Mouse (Mus musculus): ENCODE measurements around the gene Tnfsf10. TPM values are rescaled to one million over a fixed set of nuclear protein-coding genes. Genes with fewer than 3 reads are reported as not detected.

Tnfsf10 gene
- total RNA-seq, 2 experiments from 2014 or later = 3.7 to 15.2 TPM

GRCm38 (mm10) chr3:27348462-27348861, 31.6 kb downstream of the Tnfsf10 start:
- TF ChIP-seq CTCF (IDR thresholded peaks at IDR 0.05) = no peak
- no peak for DNase-seq
- H3K4me3 ChIP-seq = no peak overlapping the region
- intact Hi-C loops (cut with DNase I) = loop anchor here (10.0 kb wide), 1 partner anchor 116 kb away; no protein-coding TSS in a partner anchor
- no peak overlapping the region for H3K27ac ChIP-seq

- no peak for DNase-seq
- no peak for TF ChIP-seq CTCF (IDR thresholded peaks at IDR 0.05)
- intact Hi-C loops (cut with DNase I) = no loop called here
- H3K27ac ChIP-seq = no peak overlapping the region
- H3K4me3 ChIP-seq = no peak overlapping the region
Observed at GRCm38 (mm10) chr3:27351105-27351504, 34.3 kb downstream of the Tnfsf10 start.

GRCm38 (mm10) chr3:27359100-27359720, 42.4 kb downstream of the Tnfsf10 start:
- no peak for DNase-seq
- TF ChIP-seq CTCF (IDR thresholded peaks at IDR 0.05) = no peak
- Histone ChIP-seq H3K4me3 (no peak overlapping the region), H3K27ac (no peak overlapping the region)
- intact Hi-C loops (cut with DNase I) = no loop called here

GRCm38 (mm10) chr3:27370125-27370524, 53.3 kb downstream of the Tnfsf10 start:
- no peak for DNase-seq
- no peak for TF ChIP-seq CTCF (IDR thresholded peaks at IDR 0.05)
- H3K27ac ChIP-seq = no peak overlapping the region
- H3K4me3 ChIP-seq = no peak overlapping the region
- intact Hi-C loops (cut with DNase I) = no loop called here

- no peak for TF ChIP-seq CTCF (IDR thresholded peaks at IDR 0.05)
- Histone ChIP-seq H3K27ac (no peak overlapping the region), H3K4me3 (no peak overlapping the region)
- DNase-seq = no peak
- intact Hi-C loops (cut with DNase I) = no loop called here
Observed at GRCm38 (mm10) chr3:27370582-27371275, 53.9 kb downstream of the Tnfsf10 start.

- TF ChIP-seq CTCF (IDR thresholded peaks at IDR 0.05) = no peak
- no peak within 1 kb of the TSS for H3K4me3 ChIP-seq
- intact Hi-C loops (cut with DNase I) = no loop called here
- no peak within 1 kb of the TSS for H3K27ac ChIP-seq
- DNase-seq = no peak
Observed at GRCm38 (mm10) chr3:27371276-27371621, 54.4 kb downstream of the Tnfsf10 start, which contains the start of gene Ghsr. Gene Ghsr (plus strand): TSS chr3:27371351.

- H3K27ac ChIP-seq = no peak overlapping the region
- DNase-seq = no peak
- no peak for TF ChIP-seq CTCF (IDR thresholded peaks at IDR 0.05)
- no peak overlapping the region for H3K4me3 ChIP-seq
- intact Hi-C loops (cut with DNase I) = no loop called here
Observed at GRCm38 (mm10) chr3:27371725-27372650, 55.2 kb downstream of the Tnfsf10 start.

GRCm38 (mm10) chr3:27374396-27374795, 57.6 kb downstream of the Tnfsf10 start:
- Histone ChIP-seq H3K27ac (no peak overlapping the region), H3K4me3 (no peak overlapping the region)
- intact Hi-C loops (cut with DNase I) = no loop called here
- TF ChIP-seq CTCF (IDR thresholded peaks at IDR 0.05) = no peak
- DNase-seq = no peak

- Histone ChIP-seq H3K27ac (no peak overlapping the region), H3K4me3 (no peak overlapping the region)
- no peak for TF ChIP-seq CTCF (IDR thresholded peaks at IDR 0.05)
- no peak for DNase-seq
- intact Hi-C loops (cut with DNase I) = no loop called here
Observed at GRCm38 (mm10) chr3:27377935-27378334, 61.1 kb downstream of the Tnfsf10 start.

- no peak for DNase-seq
- TF ChIP-seq CTCF (IDR thresholded peaks at IDR 0.05) = peak; percentile 24; the same call in 1 of the 2 replicates
- intact Hi-C loops (cut with DNase I) = no loop called here
- no peak overlapping the region for H3K27ac ChIP-seq
- H3K4me3 ChIP-seq = no peak overlapping the region
Observed at GRCm38 (mm10) chr3:27384836-27385235, 68.0 kb downstream of the Tnfsf10 start.

GRCm38 (mm10) chr3:27389923-27390322, 73.1 kb downstream of the Tnfsf10 start:
- intact Hi-C loops (cut with DNase I) = no loop called here
- no peak for TF ChIP-seq CTCF (IDR thresholded peaks at IDR 0.05)
- no peak overlapping the region for H3K27ac ChIP-seq
- H3K4me3 ChIP-seq = no peak overlapping the region
- DNase-seq = no peak

Other genes starting within 250 kb of the Tnfsf10 start
- gene Ect2, start 163.2 kb upstream of the Tnfsf10 start, total RNA-seq (2021) = under 1 TPM; 0.18 to 0.36 TPM
- 10 to 100 TPM; 16.7 to 31.6 TPM for gene Nceh1, start 134.1 kb upstream of the Tnfsf10 start, total RNA-seq (2021)
- not detected for gene Ghsr, start 54.3 kb downstream of the Tnfsf10 start, total RNA-seq (2021)